Mouse (Mus musculus) limb, embryonic 11.5 days (tissue): ENCODE results near the gene Sh3d19. TPM values are rescaled to one million over a fixed set of nuclear protein-coding genes. Genes with fewer than 3 reads are reported as not detected.

Source experiments
- ATAC-seq: fragments of 200-750 bp; cut with Nextera tagmentation; 2 replicates; pipeline ENCODE4 v1.8.0; 2017; ENCODE audit warnings: low read depth; ENCODE audit not compliant: insufficient number of reproducible peaks, low FRiP score, low TSS enrichment
- DNase-seq: peaks from one replicate; pipeline ENCODE4 v3.0.0-alpha.2; 2015; ENCODE audit warnings: low spot score
- H3K27ac ChIP-seq: fragments of 300-500 bp; sonication (generic); replicated peaks from 2 replicates; pipeline ENCODE4 v1.5.1; 2014; ENCODE audit warnings: low read depth, mild to moderate bottlenecking, low read length
- H3K27me3 ChIP-seq: fragments of 300-500 bp; sonication (generic); 2 replicates; pipeline ENCODE4 v1.6.1; 2014; ENCODE audit warnings: mild to moderate bottlenecking, low read length, mixed read lengths; ENCODE audit not compliant: control insufficient read depth, insufficient read depth
- H3K36me3 ChIP-seq: fragments of 300-500 bp; sonication (generic); 2 replicates; pipeline ENCODE4 v1.6.1; 2014; ENCODE audit warnings: mild to moderate bottlenecking, low read length, moderate library complexity, mixed read lengths; ENCODE audit not compliant: control insufficient read depth, insufficient read depth
- H3K4me1 ChIP-seq: fragments of 300-500 bp; sonication (generic); 2 replicates; pipeline ENCODE4 v1.6.1; 2014; ENCODE audit warnings: low read length, mixed read lengths; ENCODE audit not compliant: control insufficient read depth, insufficient read depth
- H3K4me2 ChIP-seq: fragments of 300-500 bp; sonication (generic); 2 replicates; pipeline ENCODE4 v1.6.1; 2014; ENCODE audit warnings: low read depth, mild to moderate bottlenecking, moderate library complexity; ENCODE audit not compliant: severe bottlenecking
- H3K4me3 ChIP-seq: fragments of 300-500 bp; sonication (generic); 2 replicates; pipeline ENCODE4 v1.5.1; 2014; ENCODE audit warnings: low read depth, low read length
- H3K9ac ChIP-seq: fragments of 300-500 bp; sonication (generic); 2 replicates; pipeline ENCODE4 v1.6.1; 2014; ENCODE audit warnings: mild to moderate bottlenecking, low read length
- H3K9me3 ChIP-seq: fragments of 300-500 bp; sonication (generic); 2 replicates; pipeline ENCODE4 v1.6.1; 2016; ENCODE audit warnings: low read length; ENCODE audit not compliant: control insufficient read depth
- WGBS: fragments of 180-500 bp; shearing (Covaris S2); extraction: QIAGEN DNeasy Blood & Tissue Kit; methylation state at CpG from one replicate; pipeline ENCODE4 v1.1.7; 2014; 5-methylcytosine and 5-hydroxymethylcytosine counted together
- polyA plus RNA-seq: library from polyadenylated mRNA; unstranded; fragments of >200 nt; fragmentation: Nextera tagmentation; extraction: Ambion mirVana; gene quantifications from 2 replicates; pipeline ENCODE4 v1.2.1, GENCODE M21; 2014

Gene Sh3d19
- polyA plus RNA-seq, 1 experiment from 2014 or later: 19.4 TPM

- 89% methylated on average over 2 of the region's 2 CpGs for WGBS
- no peak overlapping the region for H3K27ac ChIP-seq
- no peak for ATAC-seq
Measured at GRCm38 (mm10) chr3:85987225-85987624, 16.3 kb downstream of the Sh3d19 start.

GRCm38 (mm10) chr3:85991140-85991801 is 20.4 kb downstream of the Sh3d19 start:
- no peaks in the 10 kb centered on the region for H3K9me3 ChIP-seq
- 73% methylated on average over 6 of the region's 6 CpGs for WGBS
- no peak overlapping the region for H3K4me2 ChIP-seq
- no peak for DNase-seq
- H3K27ac ChIP-seq: no peak overlapping the region
- no peaks in the 10 kb centered on the region for H3K36me3 ChIP-seq
- no peak overlapping the region for H3K4me3 ChIP-seq
- no peak for ATAC-seq
- no peaks in the 10 kb centered on the region; the same call in 1 of the 2 replicates for H3K4me1 ChIP-seq
- no peaks in the 10 kb centered on the region for H3K27me3 ChIP-seq
- no peak overlapping the region for H3K9ac ChIP-seq

More at GRCm38 (mm10) chr3:85987225-85987624, 16.3 kb downstream of the Sh3d19 start:
- Histone ChIP-seq H3K4me2 (no peak overlapping the region), H3K9ac (no peak overlapping the region), H3K4me1 (no peaks in the 10 kb centered on the region; the same call in 1 of the 2 replicates), H3K9me3 (no peaks in the 10 kb centered on the region), H3K36me3 (no peaks in the 10 kb centered on the region), H3K4me3 (no peak overlapping the region), H3K27me3 (no peaks in the 10 kb centered on the region)
- DNase-seq: no peak

- Histone ChIP-seq H3K9ac (no peak overlapping the region), H3K4me2 (no peak overlapping the region), H3K27me3 (no peaks in the 10 kb centered on the region), H3K4me1 (no peaks in the 10 kb centered on the region; the same call in 1 of the 2 replicates), H3K9me3 (no peaks in the 10 kb centered on the region), H3K36me3 (no peaks in the 10 kb centered on the region), H3K4me3 (no peak overlapping the region), H3K27ac (no peak overlapping the region)
- WGBS: 78% methylated on average over 5 of the region's 5 CpGs
- no peak for ATAC-seq
- no peak for DNase-seq
Measured at GRCm38 (mm10) chr3:85991802-85992156, 20.9 kb downstream of the Sh3d19 start.

GRCm38 (mm10) chr3:85993744-85994143 is 22.8 kb downstream of the Sh3d19 start:
- H3K36me3 ChIP-seq: no peaks in the 10 kb centered on the region
- H3K4me2 ChIP-seq: no peak overlapping the region
- H3K4me3 ChIP-seq: no peak overlapping the region
- ATAC-seq (no peak), DNase-seq (no peak)
- H3K27ac ChIP-seq: no peak overlapping the region
- H3K9ac ChIP-seq: no peak overlapping the region
- no peaks in the 10 kb centered on the region; the same call in 1 of the 2 replicates for H3K4me1 ChIP-seq
- H3K9me3 ChIP-seq: no peaks in the 10 kb centered on the region
- no peaks in the 10 kb centered on the region for H3K27me3 ChIP-seq
- WGBS: 73% methylated on average over 11 of the region's 11 CpGs

GRCm38 (mm10) chr3:85994645-85995044 is 23.7 kb downstream of the Sh3d19 start:
- no peaks in the 10 kb centered on the region; the same call in 1 of the 2 replicates for H3K4me1 ChIP-seq
- no peak overlapping the region for H3K27ac ChIP-seq
- no peaks in the 10 kb centered on the region for H3K9me3 ChIP-seq
- DNase-seq: no peak
- 76% methylated on average over 4 of the region's 4 CpGs for WGBS
- H3K9ac ChIP-seq: no peak overlapping the region
- no peaks in the 10 kb centered on the region for H3K27me3 ChIP-seq
- no peak for ATAC-seq
- no peak overlapping the region for H3K4me3 ChIP-seq
- H3K36me3 ChIP-seq: no peaks in the 10 kb centered on the region
- H3K4me2 ChIP-seq: no peak overlapping the region

- H3K4me2 ChIP-seq: no peak overlapping the region
- no peak overlapping the region for H3K4me3 ChIP-seq
- no peaks in the 10 kb centered on the region for H3K27me3 ChIP-seq
- DNase-seq (no peak), ATAC-seq (no peak)
- no peaks in the 10 kb centered on the region for H3K36me3 ChIP-seq
- no peaks in the 10 kb centered on the region for H3K4me1 ChIP-seq
- H3K9ac ChIP-seq: no peak overlapping the region
- no peaks in the 10 kb centered on the region; the same call in 1 of the 2 replicates for H3K9me3 ChIP-seq
- H3K27ac ChIP-seq: no peak overlapping the region
- 94% methylated on average over 3 of the region's 3 CpGs for WGBS
Measured at GRCm38 (mm10) chr3:86001271-86001670, 30.4 kb downstream of the Sh3d19 start.

GRCm38 (mm10) chr3:86002423-86002822 is 31.5 kb downstream of the Sh3d19 start, which contains the start of gene Prss48:
Gene Prss48, minus strand, starts transcription at chr3:86002491.
- ATAC-seq: no peak
- H3K4me2 ChIP-seq: no peak within 1 kb of the TSS
- no peak within 1 kb of the TSS for H3K4me3 ChIP-seq
- WGBS: 74% methylated on average over 17 of the region's 17 CpGs
- no peak within 1 kb of the TSS for H3K9ac ChIP-seq
- no peaks in the 10 kb centered on the region for H3K27me3 ChIP-seq
- no peaks in the 10 kb centered on the region for H3K36me3 ChIP-seq
- DNase-seq: peak; percentile 41
- no peaks in the 10 kb centered on the region; the same call in 1 of the 2 replicates for H3K9me3 ChIP-seq
- H3K4me1 ChIP-seq: no peaks in the 10 kb centered on the region
- no peak within 1 kb of the TSS for H3K27ac ChIP-seq

GRCm38 (mm10) chr3:86002940-86003339 is 32.0 kb downstream of the Sh3d19 start:
- WGBS: 88% methylated on average over 5 of the region's 5 CpGs
- no peaks in the 10 kb centered on the region for H3K4me1 ChIP-seq
- no peaks in the 10 kb centered on the region; the same call in 1 of the 2 replicates for H3K9me3 ChIP-seq
- H3K4me3 ChIP-seq: no peak overlapping the region
- H3K9ac ChIP-seq: no peak overlapping the region
- H3K36me3 ChIP-seq: no peaks in the 10 kb centered on the region; the same call in 1 of the 2 replicates
- H3K27ac ChIP-seq: no peak overlapping the region
- ATAC-seq: no peak
- no peaks in the 10 kb centered on the region for H3K27me3 ChIP-seq
- no peak for DNase-seq
- no peak overlapping the region for H3K4me2 ChIP-seq
